Mouse (Mus musculus) C2C12 (cell line): Measurements from ENCODE around the gene Ptges3.

Experiments used
- CEBPB ChIP-seq: IDR thresholded peaks from one replicate; pipeline ENCODE4 v1.6.1; 2011; ENCODE audit warnings: low read depth, mild to moderate bottlenecking, control low read depth, moderate library complexity
- CTCF ChIP-seq: IDR thresholded peaks from one replicate; pipeline ENCODE4 v1.5.1; 2011; ENCODE audit not compliant: control insufficient read depth, insufficient read depth, insufficient read length
- FOSL1 ChIP-seq: IDR thresholded peaks from one replicate; pipeline ENCODE4 v1.8.0; 2011; ENCODE audit warnings: mild to moderate bottlenecking, low read length; ENCODE audit not compliant: poor library complexity, insufficient read depth, severe bottlenecking
- MAX ChIP-seq: IDR thresholded peaks from one replicate; pipeline ENCODE4 v1.6.1; 2011; ENCODE audit warnings: mild to moderate bottlenecking, control low read depth
- MYOD1 ChIP-seq: IDR thresholded peaks from one replicate; pipeline ENCODE4 v1.6.1; 2011; ENCODE audit warnings: low read depth; ENCODE audit not compliant: control insufficient read depth, insufficient read length
- MYOG ChIP-seq: IDR thresholded peaks from one replicate; pipeline ENCODE4 v1.6.1; 2011; ENCODE audit not compliant: control insufficient read depth, insufficient read length; ENCODE audit errors: extremely low read depth
- USF1 ChIP-seq: IDR thresholded peaks from one replicate; pipeline ENCODE4 v1.6.1; 2011; ENCODE audit warnings: low read depth, mild to moderate bottlenecking, control low read depth, moderate library complexity

- TF ChIP-seq MAX (no peak), CTCF (no peak), USF1 (no peak), FOSL1 (no peak), MYOD1 (no peak), MYOG (no peak), CEBPB (no peak)
Measured at GRCm38 (mm10) chr10:128061109-128061508, 2.4 kb downstream of the Ptges3 start.
